Mouse (Mus musculus): ENCODE results near the gene Rhoc. TPM values are rescaled to one million over a fixed set of nuclear protein-coding genes. Genes with fewer than 3 reads are reported as not detected.
A peak's percentile ranks its signal among the peaks of the same experiment; 100 is the strongest.

Gene Rhoc
- polyA plus RNA-seq, 1 experiment from 2014 or later: 135 TPM

- Histone ChIP-seq H3K27ac (peak overlapping the region; percentile 92), H3K4me3 (replicated peaks) (peak overlapping the region; percentile 63), H3K9ac (peak overlapping the region; percentile 58), H3K9me3 (replicated peaks) (no peaks in the 10 kb centered on the region), H3K27me3 (peaks cover 15% of the 10 kb centered on the region), H3K4me2 (peak overlapping the region; percentile 79), H3K36me3 (peaks cover 28% of the 10 kb centered on the region), H3K4me1 (peaks cover 56% of the 10 kb centered on the region)
- ATAC-seq (replicated peaks; ENCODE audit: low FRiP score): peak; percentile 93
- WGBS: under 1% methylated on average over 50 of the region's 52 CpGs
These were observed 561 bp downstream of the Rhoc start for GRCm38 (mm10) chr3:104788561-104789311.

GRCm38 (mm10) chr3:104789312-104789605, 1.1 kb downstream of the Rhoc start:
- peak overlapping the region; percentile 92 for H3K27ac ChIP-seq
- WGBS: 2% methylated on average over 10 of the region's 10 CpGs
- H3K9ac ChIP-seq: peak overlapping the region; percentile 58
- no peaks in the 10 kb centered on the region for H3K9me3 ChIP-seq (replicated peaks)
- peak overlapping the region; percentile 79 for H3K4me2 ChIP-seq
- H3K36me3 ChIP-seq: peaks cover 28% of the 10 kb centered on the region
- peak; percentile 30 for ATAC-seq (replicated peaks; ENCODE audit: low FRiP score)
- H3K4me1 ChIP-seq: peaks cover 59% of the 10 kb centered on the region
- H3K27me3 ChIP-seq: peaks cover 10% of the 10 kb centered on the region
- peak overlapping the region; percentile 63 for H3K4me3 ChIP-seq (replicated peaks)

- Histone ChIP-seq H3K9me3 (replicated peaks) (no peaks in the 10 kb centered on the region), H3K4me3 (replicated peaks) (peak overlapping the region; percentile 63), H3K27me3 (peaks cover 9% of the 10 kb centered on the region), H3K4me1 (peaks cover 64% of the 10 kb centered on the region), H3K36me3 (peaks cover 28% of the 10 kb centered on the region), H3K4me2 (peak overlapping the region; percentile 79), H3K9ac (peak overlapping the region; percentile 58), H3K27ac (peak overlapping the region; percentile 92)
- WGBS: 12% methylated on average over 13 of the region's 13 CpGs
- no peak for ATAC-seq (replicated peaks; ENCODE audit: low FRiP score)
These were observed 1.6 kb downstream of the Rhoc start for GRCm38 (mm10) chr3:104789822-104790221.

GRCm38 (mm10) chr3:104790401-104790937, 2.3 kb downstream of the Rhoc start:
- Histone ChIP-seq H3K36me3 (peaks cover 35% of the 10 kb centered on the region), H3K4me2 (peak overlapping the region; percentile 79), H3K4me1 (peaks cover 71% of the 10 kb centered on the region), H3K9me3 (replicated peaks) (no peaks in the 10 kb centered on the region), H3K4me3 (replicated peaks) (peak overlapping the region; percentile 63), H3K27me3 (peaks cover 5% of the 10 kb centered on the region; the same call in 1 of the 2 replicates), H3K9ac (peak overlapping the region; percentile 58), H3K27ac (peak overlapping the region; percentile 92)
- 4% methylated on average over 6 of the region's 6 CpGs for WGBS
- peak; percentile 12 for ATAC-seq (replicated peaks; ENCODE audit: low FRiP score)

GRCm38 (mm10) chr3:104791017-104791416, 2.8 kb downstream of the Rhoc start:
- no peaks in the 10 kb centered on the region; the same call in 1 of the 2 replicates for H3K27me3 ChIP-seq
- H3K9me3 ChIP-seq (replicated peaks): no peaks in the 10 kb centered on the region
- peak overlapping the region; percentile 58; the same call in 1 of the 2 replicates for H3K9ac ChIP-seq
- peak overlapping the region; percentile 63 for H3K4me3 ChIP-seq (replicated peaks)
- WGBS: 20% methylated on average over 4 of the region's 4 CpGs
- peaks cover 76% of the 10 kb centered on the region for H3K4me1 ChIP-seq
- ATAC-seq (replicated peaks; ENCODE audit: low FRiP score): no peak
- peak overlapping the region; percentile 79 for H3K4me2 ChIP-seq
- H3K36me3 ChIP-seq: peaks cover 40% of the 10 kb centered on the region
- peak overlapping the region; percentile 92 for H3K27ac ChIP-seq

- peaks cover 82% of the 10 kb centered on the region for H3K4me1 ChIP-seq
- H3K9me3 ChIP-seq (replicated peaks): no peaks in the 10 kb centered on the region
- H3K9ac ChIP-seq: no peak overlapping the region
- peak overlapping the region; percentile 79; the same call in 1 of the 2 replicates for H3K4me2 ChIP-seq
- H3K27ac ChIP-seq: 0 out of 2 replicates have a peak overlapping the region, but pooled peaks have one; percentile 92
- H3K36me3 ChIP-seq: peaks cover 45% of the 10 kb centered on the region
- no peak for ATAC-seq (replicated peaks; ENCODE audit: low FRiP score)
- H3K27me3 ChIP-seq: no peaks in the 10 kb centered on the region
- H3K4me3 ChIP-seq (replicated peaks): peak overlapping the region; percentile 63; the same call in 1 of the 2 replicates
- 92% methylated on average over 8 of the region's 8 CpGs for WGBS
These were observed 3.5 kb downstream of the Rhoc start for GRCm38 (mm10) chr3:104791671-104792070.

- Histone ChIP-seq H3K9me3 (replicated peaks) (no peaks in the 10 kb centered on the region), H3K4me2 (0 out of 2 replicates have a peak overlapping the region, but pooled peaks have one; percentile 12), H3K36me3 (peaks cover 54% of the 10 kb centered on the region), H3K4me3 (replicated peaks) (no peak overlapping the region), H3K4me1 (peaks cover 84% of the 10 kb centered on the region), H3K27ac (peak overlapping the region; percentile 91; the same call in 1 of the 2 replicates), H3K27me3 (no peaks in the 10 kb centered on the region), H3K9ac (no peak overlapping the region)
- WGBS: 65% methylated on average over 15 of the region's 15 CpGs
- no peak for ATAC-seq (replicated peaks; ENCODE audit: low FRiP score)
These were observed 4.4 kb downstream of the Rhoc start for GRCm38 (mm10) chr3:104792360-104793270.

GRCm38 (mm10) chr3:104793871-104794828, 6.0 kb downstream of the Rhoc start:
- WGBS: 46% methylated on average over 20 of the region's 20 CpGs

GRCm38 (mm10) chr3:104794953-104795470, 6.8 kb downstream of the Rhoc start:
- Histone ChIP-seq H3K9ac (no peak overlapping the region), H3K4me1 (peaks cover 68% of the 10 kb centered on the region), H3K4me2 (no peak overlapping the region), H3K9me3 (replicated peaks) (no peaks in the 10 kb centered on the region), H3K27ac (peak overlapping the region; percentile 91), H3K36me3 (peaks cover 71% of the 10 kb centered on the region), H3K4me3 (replicated peaks) (no peak overlapping the region), H3K27me3 (no peaks in the 10 kb centered on the region)
- 44% methylated on average over 12 of the region's 12 CpGs for WGBS
- no peak for ATAC-seq (replicated peaks; ENCODE audit: low FRiP score)

More at GRCm38 (mm10) chr3:104793871-104794828, 6.0 kb downstream of the Rhoc start:
- Histone ChIP-seq H3K27me3 (no peaks in the 10 kb centered on the region), H3K27ac (peak overlapping the region; percentile 91), H3K4me2 (peak overlapping the region; percentile 33), H3K4me1 (peaks cover 77% of the 10 kb centered on the region), H3K36me3 (peaks cover 63% of the 10 kb centered on the region), H3K9me3 (replicated peaks) (no peaks in the 10 kb centered on the region), H3K4me3 (replicated peaks) (0 out of 2 replicates have a peak overlapping the region, but pooled peaks have one; percentile 4), H3K9ac (no peak overlapping the region)
- ATAC-seq (replicated peaks; ENCODE audit: low FRiP score): peak; percentile 89

- WGBS: 57% methylated on average over 15 of the region's 15 CpGs
- Histone ChIP-seq H3K27ac (peak overlapping the region; percentile 91), H3K4me3 (replicated peaks) (no peak overlapping the region), H3K4me2 (no peak overlapping the region), H3K4me1 (peaks cover 60% of the 10 kb centered on the region), H3K36me3 (peaks cover 79% of the 10 kb centered on the region), H3K9ac (no peak overlapping the region), H3K27me3 (no peaks in the 10 kb centered on the region), H3K9me3 (replicated peaks) (no peaks in the 10 kb centered on the region)
- ATAC-seq (replicated peaks; ENCODE audit: low FRiP score): no peak
These were observed 7.6 kb downstream of the Rhoc start for GRCm38 (mm10) chr3:104795661-104796340.
